Comparison of ENCODE assay signal across 8 mouse cellular contexts in genomic region chr11:95858528-95859467, GRCm38 (mm10). TPM values are rescaled to one million over a fixed set of nuclear protein-coding genes. Genes with fewer than 3 reads are reported as not detected.
DNase-seq lines count a peak whose midpoint lies in the region; ATAC-seq and TF ChIP-seq lines count a peak whose summit lies in the region.

No protein-coding gene starts in this region.

- WGBS in embryonic facial prominence, embryonic 13.5 days, result under 1% methylated on average over 58 of the region's 58 CpGs
- under 1% methylated on average over 58 of the region's 58 CpGs for WGBS in kidney, adult 2 months
- under 1% methylated on average over 58 of the region's 58 CpGs for WGBS in limb, embryonic 12.5 days
- under 1% methylated on average over 58 of the region's 58 CpGs for WGBS in midbrain, embryonic 15.5 days
- WGBS in spleen, adult 2 months, result under 1% methylated on average over 58 of the region's 58 CpGs

- peak overlapping the region; percentile 74 for H3K4me2 ChIP-seq in embryonic facial prominence, embryonic 13.5 days
- peak overlapping the region; percentile 75 for H3K4me2 ChIP-seq in limb, embryonic 12.5 days
- peak overlapping the region; percentile 78 for H3K4me2 ChIP-seq in midbrain, embryonic 15.5 days

- TF ChIP-seq CTCF in kidney, adult 2 months (conservative IDR thresholded peaks at IDR 0.05; ENCODE audit: insufficient read depth, insufficient read length, low read depth, low read length), result 0 out of 2 replicates have a peak, but pooled peaks have one; percentile 0
- TF ChIP-seq CTCF in spleen, adult 2 months (IDR thresholded peaks at IDR 0.05; ENCODE audit: extremely low read depth, insufficient read depth, insufficient read length, insufficient replicate concordance), result no peak

- peak overlapping the region; percentile 76 for H3K9ac ChIP-seq in embryonic facial prominence, embryonic 13.5 days
- peak overlapping the region; percentile 60 for H3K9ac ChIP-seq in limb, embryonic 12.5 days (replicated peaks)
- peak overlapping the region; percentile 58 for H3K9ac ChIP-seq in midbrain, embryonic 15.5 days

- no peaks in the 10 kb centered on the region for H3K36me3 ChIP-seq in embryonic facial prominence, embryonic 13.5 days
- no peaks in the 10 kb centered on the region for H3K36me3 ChIP-seq in kidney, adult 2 months (ENCODE audit: control insufficient read depth, insufficient read depth, low read length)
- no peaks in the 10 kb centered on the region for H3K36me3 ChIP-seq in limb, embryonic 12.5 days
- no peaks in the 10 kb centered on the region for H3K36me3 ChIP-seq in midbrain, embryonic 15.5 days (replicated peaks)
- no peaks in the 10 kb centered on the region for H3K36me3 ChIP-seq in spleen, adult 2 months (ENCODE audit: control insufficient read depth, insufficient read depth, low read length)

- H3K27ac ChIP-seq in embryonic facial prominence, embryonic 13.5 days, result peak overlapping the region; percentile 96
- H3K27ac ChIP-seq in kidney, adult 2 months (ENCODE audit: insufficient read depth, low read depth, low read length), result peak overlapping the region; percentile 86
- peak overlapping the region; percentile 95 for H3K27ac ChIP-seq in limb, embryonic 12.5 days
- H3K27ac ChIP-seq in midbrain, embryonic 15.5 days, result peak overlapping the region; percentile 87
- H3K27ac ChIP-seq in spleen, adult 2 months (ENCODE audit: insufficient read depth, low read length), result peak overlapping the region; percentile 98

- H3K4me1 ChIP-seq in embryonic facial prominence, embryonic 13.5 days, result peaks cover 14% of the 10 kb centered on the region
- H3K4me1 ChIP-seq in kidney, adult 2 months (ENCODE audit: control insufficient read depth, insufficient read depth, low read length), result peaks cover 6% of the 10 kb centered on the region; the same call in 1 of the 2 replicates
- peaks cover 15% of the 10 kb centered on the region for H3K4me1 ChIP-seq in limb, embryonic 12.5 days (replicated peaks)
- peaks cover 18% of the 10 kb centered on the region for H3K4me1 ChIP-seq in midbrain, embryonic 15.5 days
- H3K4me1 ChIP-seq in spleen, adult 2 months (ENCODE audit: control insufficient read depth, insufficient read depth, insufficient read length), result no peaks in the 10 kb centered on the region; the same call in 1 of the 2 replicates

- DNase-seq in 3134 (ENCODE audit: extremely low read depth, insufficient read length, low spot score), result peak; percentile 99
- peak; percentile 96 to 99 for DNase-seq in adrenal gland, postnatal 36 days
- DNase-seq in heart, adult 18-20 months, result peak; percentile 98
- DNase-seq in kidney, adult 2 months, result peak; percentile 99
- peak; percentile 97 for DNase-seq in spleen, adult 2 months (ENCODE audit: low read depth in 1 of 2, low spot score in 2 of 2)

- no peaks in the 10 kb centered on the region for H3K9me3 ChIP-seq in embryonic facial prominence, embryonic 13.5 days
- H3K9me3 ChIP-seq in limb, embryonic 12.5 days, result no peaks in the 10 kb centered on the region
- H3K9me3 ChIP-seq in midbrain, embryonic 15.5 days, result no peaks in the 10 kb centered on the region

- no peaks in the 10 kb centered on the region for H3K27me3 ChIP-seq in embryonic facial prominence, embryonic 13.5 days
- H3K27me3 ChIP-seq in kidney, adult 2 months (replicated peaks; ENCODE audit: control insufficient read depth, insufficient read depth, low read length), result no peaks in the 10 kb centered on the region
- H3K27me3 ChIP-seq in limb, embryonic 12.5 days, result no peaks in the 10 kb centered on the region
- no peaks in the 10 kb centered on the region for H3K27me3 ChIP-seq in midbrain, embryonic 15.5 days (replicated peaks)
- no peaks in the 10 kb centered on the region for H3K27me3 ChIP-seq in spleen, adult 2 months (ENCODE audit: control insufficient read depth, insufficient read depth, low read length)

- peak; percentile 98 for ATAC-seq in embryonic facial prominence, embryonic 13.5 days (ENCODE audit: insufficient number of reproducible peaks, insufficient read depth, low FRiP score, low TSS enrichment, low read depth)
- ATAC-seq in limb, embryonic 12.5 days (ENCODE audit: insufficient number of reproducible peaks, insufficient read depth, low FRiP score, low TSS enrichment, low read depth), result peak; percentile 98
- peak; percentile 99 for ATAC-seq in midbrain, embryonic 15.5 days (replicated peaks)

- no peak for TF ChIP-seq POLR2A in kidney, adult 2 months (IDR thresholded peaks at IDR 0.05; ENCODE audit: low read depth, low read length)
- peak; percentile 20; the same call in 1 of the 2 replicates for TF ChIP-seq POLR2A in spleen, adult 2 months (IDR thresholded peaks at IDR 0.05; ENCODE audit: low read depth, low read length)

- H3K4me3 ChIP-seq in embryonic facial prominence, embryonic 13.5 days, result peak overlapping the region; percentile 71
- peak overlapping the region; percentile 73 for H3K4me3 ChIP-seq in kidney, adult 2 months (ENCODE audit: insufficient read depth, low read depth, low read length)
- H3K4me3 ChIP-seq in limb, embryonic 12.5 days (replicated peaks), result peak overlapping the region; percentile 71
- H3K4me3 ChIP-seq in midbrain, embryonic 15.5 days, result peak overlapping the region; percentile 82
- H3K4me3 ChIP-seq in spleen, adult 2 months (ENCODE audit: extremely low read depth, insufficient read depth, insufficient read length), result peak overlapping the region; percentile 76

RNA-seq across cellular contexts. Expression of gene Abi3, which starts 16.5 kb away (rescaled TPM):
- total RNA-seq in adrenal gland, postnatal 36 days (2021), result 10 to 100 TPM; 11.3 to 19.3 TPM
- polyA plus RNA-seq in embryonic facial prominence, embryonic 13.5 days (2015; fragmentation: Nextera tagmentation; extraction: Ambion mirVana), result 4.4 and 7.9 TPM in 2 replicates
- 1 to 10 TPM; 9.2 to 9.9 TPM for total RNA-seq in heart, adult 18-20 months (2021)
- polyA plus RNA-seq in kidney, adult 2 months (2012; rRNA removed), result 21.8 and 25.0 TPM in 2 replicates
- polyA plus RNA-seq in limb, embryonic 12.5 days (2016; fragmentation: Nextera tagmentation; extraction: Ambion mirVana), result 3.8 and 4.5 TPM in 2 replicates
- 2.0 and 2.9 TPM in 2 replicates for polyA plus RNA-seq in midbrain, embryonic 15.5 days (2015; fragmentation: Nextera tagmentation; extraction: Ambion mirVana)
- polyA plus RNA-seq in spleen, adult 2 months (2012; rRNA removed), result 166 and 238 TPM in 2 replicates

RNA-seq across cellular contexts. Expression of gene Gngt2, which starts 21.8 kb away (rescaled TPM):
- 10 to 100 TPM; 14.3 to 30.9 TPM for total RNA-seq in adrenal gland, postnatal 36 days (2021)
- polyA plus RNA-seq in embryonic facial prominence, embryonic 13.5 days (2015; fragmentation: Nextera tagmentation; extraction: Ambion mirVana), result 12.9 and 13.3 TPM in 2 replicates
- 10 to 100 TPM; 19.2 to 22.1 TPM for total RNA-seq in heart, adult 18-20 months (2021)
- polyA plus RNA-seq in kidney, adult 2 months (2012; rRNA removed), result 8.0 and 10.3 TPM in 2 replicates
- polyA plus RNA-seq in limb, embryonic 12.5 days (2016; fragmentation: Nextera tagmentation; extraction: Ambion mirVana), result 10.1 and 10.2 TPM in 2 replicates
- 2.8 and 3.6 TPM in 2 replicates for polyA plus RNA-seq in midbrain, embryonic 15.5 days (2015; fragmentation: Nextera tagmentation; extraction: Ambion mirVana)
- polyA plus RNA-seq in spleen, adult 2 months (2012; rRNA removed), result 28.3 and 30.4 TPM in 2 replicates

RNA-seq across cellular contexts. Expression of gene Phospho1, which starts 34.5 kb away (rescaled TPM):
- 100 to 1,000 TPM; 119 to 160 TPM for total RNA-seq in adrenal gland, postnatal 36 days (2021)
- polyA plus RNA-seq in embryonic facial prominence, embryonic 13.5 days (2015; fragmentation: Nextera tagmentation; extraction: Ambion mirVana), result 2.3 and 4.6 TPM in 2 replicates
- 100 to 1,000 TPM; 165 to 174 TPM for total RNA-seq in heart, adult 18-20 months (2021)
- polyA plus RNA-seq in kidney, adult 2 months (2012; rRNA removed), result 26.4 and 46.5 TPM in 2 replicates
- not detected in 2 replicates for polyA plus RNA-seq in limb, embryonic 12.5 days (2016; fragmentation: Nextera tagmentation; extraction: Ambion mirVana)
- polyA plus RNA-seq in midbrain, embryonic 15.5 days (2015; fragmentation: Nextera tagmentation; extraction: Ambion mirVana), result not detected in 2 replicates
- polyA plus RNA-seq in spleen, adult 2 months (2012; rRNA removed), result 34.5 and 42.5 TPM in 2 replicates

RNA-seq across cellular contexts. Expression of gene B4galnt2, which starts 55.9 kb away (rescaled TPM):
- total RNA-seq in adrenal gland, postnatal 36 days (2021), result not detected
- 0.11 and 0.45 TPM in 2 replicates for polyA plus RNA-seq in embryonic facial prominence, embryonic 13.5 days (2015; fragmentation: Nextera tagmentation; extraction: Ambion mirVana)
- not detected for total RNA-seq in heart, adult 18-20 months (2021)
- polyA plus RNA-seq in kidney, adult 2 months (2012; rRNA removed), result 0.19 and 0.38 TPM in 2 replicates
- not detected in 2 replicates for polyA plus RNA-seq in limb, embryonic 12.5 days (2016; fragmentation: Nextera tagmentation; extraction: Ambion mirVana)
- polyA plus RNA-seq in midbrain, embryonic 15.5 days (2015; fragmentation: Nextera tagmentation; extraction: Ambion mirVana), result not detected in 2 replicates
- not detected in 2 replicates for polyA plus RNA-seq in spleen, adult 2 months (2012; rRNA removed)

Comparison
In these comparisons a context has a peak if more than half of its experiments do, and no peak if none do; other contexts are left out.
1. Peak in every context shown above with its lines: DNase-seq, ATAC-seq, H3K4me3 ChIP-seq and H3K27ac ChIP-seq.